Mouse (Mus musculus): Measurements from ENCODE around the gene Mrps27. TPM values are rescaled to one million over a fixed set of nuclear protein-coding genes. Genes with fewer than 3 reads are reported as not detected.

Mrps27 gene
- polyA plus RNA-seq, 1 experiment from 2014 or later: 70.3 TPM

DNA sequence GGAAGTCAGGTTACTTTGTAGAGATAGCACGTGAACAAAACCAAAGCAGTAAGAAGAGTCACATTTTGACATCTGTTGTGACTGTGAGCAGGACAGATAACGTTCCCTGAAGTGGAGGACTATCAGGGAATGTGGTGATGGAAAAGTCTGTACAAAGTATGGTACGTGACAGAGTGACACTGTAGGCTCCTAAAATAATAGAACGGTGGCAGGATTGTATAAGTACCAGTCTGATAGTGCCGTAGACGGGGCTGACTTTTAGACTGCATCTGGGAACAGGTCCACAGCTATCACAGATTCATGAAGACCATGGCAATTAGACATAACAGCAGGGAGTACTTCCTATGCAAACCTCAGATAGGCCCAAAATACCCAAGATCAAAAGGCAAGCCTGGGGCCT lies 3.1 kb upstream of the Mrps27 start:
- WGBS: 96% methylated on average over 6 of the region's 6 CpGs
- Histone ChIP-seq H3K9ac (ENCODE audit: low read depth, low read length) (no peak overlapping the region), H3K4me2 (replicated peaks; ENCODE audit: low read depth, low read length) (no peak overlapping the region), H3K4me3 (ENCODE audit: low read length) (no peak overlapping the region), H3K27ac (ENCODE audit: low read depth, low read length) (no peak overlapping the region), H3K27me3 (ENCODE audit: control insufficient read depth, insufficient read depth, low read length) (no peaks in the 10 kb centered on the region), H3K9me3 (ENCODE audit: control insufficient read depth, low read length) (no peaks in the 10 kb centered on the region), H3K4me1 (ENCODE audit: control insufficient read depth, insufficient read depth, low read length) (peaks cover 12% of the 10 kb centered on the region; the same call in 1 of the 2 replicates), H3K36me3 (ENCODE audit: control insufficient read depth, insufficient read depth, low read length) (peaks cover 49% of the 10 kb centered on the region)
- ATAC-seq (ENCODE audit: low FRiP score, low TSS enrichment): no peak

DNA sequence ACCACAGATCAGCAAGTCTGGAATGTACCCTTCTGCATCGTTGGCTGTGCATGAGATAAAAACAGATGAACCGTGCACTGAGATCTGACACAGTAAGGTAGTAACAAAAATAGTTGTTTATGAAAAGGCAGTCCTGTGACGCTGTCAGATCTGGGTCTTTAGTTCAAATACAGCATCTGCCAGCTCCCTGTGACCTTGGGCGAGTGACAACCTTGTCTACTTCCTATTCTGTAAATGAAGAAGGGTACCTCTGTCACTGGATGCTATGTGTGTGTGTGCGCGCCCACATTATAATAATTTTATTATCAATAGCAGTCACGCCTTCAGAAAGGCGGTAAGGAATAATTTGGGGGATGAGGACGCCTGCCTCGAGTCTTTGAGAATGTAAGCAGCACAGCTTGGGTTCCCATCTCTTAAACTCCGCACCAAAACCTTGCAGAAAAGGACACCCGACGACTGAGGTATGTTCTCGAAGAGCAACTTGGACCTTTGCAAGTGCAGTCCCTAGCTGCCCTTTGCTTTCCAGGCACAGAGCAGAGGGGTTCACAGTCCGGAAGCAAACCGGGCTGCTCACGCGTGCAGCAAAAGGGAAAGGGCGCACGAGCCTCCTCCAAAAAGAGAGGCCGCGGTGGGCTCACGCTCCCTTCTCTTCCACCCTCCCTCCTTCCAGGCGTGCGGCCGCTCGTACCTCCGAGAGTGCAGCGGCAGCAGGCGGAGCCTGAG lies 549 bp upstream of the Mrps27 start:
- 3% methylated on average over 27 of the region's 30 CpGs for WGBS
- peaks cover 12% of the 10 kb centered on the region; the same call in 1 of the 2 replicates for H3K4me1 ChIP-seq (ENCODE audit: control insufficient read depth, insufficient read depth, low read length)
- peaks cover 38% of the 10 kb centered on the region for H3K36me3 ChIP-seq (ENCODE audit: control insufficient read depth, insufficient read depth, low read length)
- peak overlapping the region; percentile 74 for H3K4me2 ChIP-seq (replicated peaks; ENCODE audit: low read depth, low read length)
- no peaks in the 10 kb centered on the region for H3K27me3 ChIP-seq (ENCODE audit: control insufficient read depth, insufficient read depth, low read length)
- peak overlapping the region; percentile 85 for H3K9ac ChIP-seq (ENCODE audit: low read depth, low read length)
- H3K27ac ChIP-seq (ENCODE audit: low read depth, low read length): peak overlapping the region; percentile 81
- no peaks in the 10 kb centered on the region for H3K9me3 ChIP-seq (ENCODE audit: control insufficient read depth, low read length)
- H3K4me3 ChIP-seq (ENCODE audit: low read length): peak overlapping the region; percentile 94
- ATAC-seq (ENCODE audit: low FRiP score, low TSS enrichment): peak; percentile 76; the same call in 1 of the 2 replicates

DNA sequence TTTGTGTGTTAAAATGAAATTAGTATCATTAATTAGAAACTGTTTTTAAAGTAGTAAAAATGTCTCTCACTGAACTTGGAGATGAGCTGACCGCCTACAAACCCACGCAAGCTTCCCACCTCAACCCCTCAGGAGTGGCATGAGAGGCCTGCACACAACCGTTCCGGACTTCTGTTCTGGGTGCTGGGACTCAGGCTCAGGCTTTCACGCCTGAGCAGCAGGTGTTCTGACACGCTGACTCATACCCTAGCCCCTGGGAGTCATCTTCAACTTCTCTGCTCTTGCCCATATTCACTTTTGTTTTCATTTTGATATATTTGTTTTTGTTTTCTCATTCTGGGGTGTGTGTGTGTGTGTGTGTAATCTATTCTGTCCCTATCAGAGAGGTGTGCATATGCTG lies 5.4 kb downstream of the Mrps27 start:
- H3K4me1 ChIP-seq (ENCODE audit: control insufficient read depth, insufficient read depth, low read length): peaks cover 5% of the 10 kb centered on the region
- H3K4me2 ChIP-seq (replicated peaks; ENCODE audit: low read depth, low read length): no peak overlapping the region
- ATAC-seq (ENCODE audit: low FRiP score, low TSS enrichment): no peak
- H3K36me3 ChIP-seq (ENCODE audit: control insufficient read depth, insufficient read depth, low read length): peaks cover 15% of the 10 kb centered on the region; the same call in 1 of the 2 replicates
- no peaks in the 10 kb centered on the region for H3K27me3 ChIP-seq (ENCODE audit: control insufficient read depth, insufficient read depth, low read length)
- no peaks in the 10 kb centered on the region for H3K9me3 ChIP-seq (ENCODE audit: control insufficient read depth, low read length)
- WGBS: 88% methylated on average over 6 of the region's 6 CpGs
- no peak overlapping the region for H3K9ac ChIP-seq (ENCODE audit: low read depth, low read length)
- no peak overlapping the region for H3K27ac ChIP-seq (ENCODE audit: low read depth, low read length)
- H3K4me3 ChIP-seq (ENCODE audit: low read length): no peak overlapping the region

DNA sequence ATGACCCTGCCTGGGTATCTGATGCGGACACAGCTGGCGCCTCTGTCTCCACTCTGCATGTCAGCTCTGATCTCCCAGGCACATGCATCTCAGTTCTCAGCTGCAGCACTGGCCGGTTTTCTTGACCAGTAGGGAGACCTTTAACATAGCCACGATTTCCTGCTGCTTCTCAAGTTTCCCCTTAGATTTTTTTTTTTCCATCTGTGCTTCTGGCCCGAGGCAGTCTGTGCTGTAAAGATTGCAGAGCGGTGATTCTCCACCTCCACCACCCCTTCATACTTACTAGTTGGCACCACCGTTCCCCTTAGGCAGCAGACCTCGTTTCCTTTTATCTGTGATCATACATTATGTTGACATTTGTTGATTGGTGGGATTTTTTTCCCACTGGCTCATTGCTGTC lies 6.6 kb downstream of the Mrps27 start:
- WGBS: 43% methylated on average over 8 of the region's 8 CpGs
- Histone ChIP-seq H3K9me3 (ENCODE audit: control insufficient read depth, low read length) (no peaks in the 10 kb centered on the region), H3K9ac (ENCODE audit: low read depth, low read length) (no peak overlapping the region), H3K4me3 (ENCODE audit: low read length) (no peak overlapping the region), H3K36me3 (ENCODE audit: control insufficient read depth, insufficient read depth, low read length) (peaks cover 17% of the 10 kb centered on the region; the same call in 1 of the 2 replicates), H3K27ac (ENCODE audit: low read depth, low read length) (no peak overlapping the region), H3K4me1 (ENCODE audit: control insufficient read depth, insufficient read depth, low read length) (peaks cover 8% of the 10 kb centered on the region; the same call in 1 of the 2 replicates), H3K4me2 (replicated peaks; ENCODE audit: low read depth, low read length) (no peak overlapping the region), H3K27me3 (ENCODE audit: control insufficient read depth, insufficient read depth, low read length) (no peaks in the 10 kb centered on the region)
- no peak for ATAC-seq (ENCODE audit: low FRiP score, low TSS enrichment)

DNA sequence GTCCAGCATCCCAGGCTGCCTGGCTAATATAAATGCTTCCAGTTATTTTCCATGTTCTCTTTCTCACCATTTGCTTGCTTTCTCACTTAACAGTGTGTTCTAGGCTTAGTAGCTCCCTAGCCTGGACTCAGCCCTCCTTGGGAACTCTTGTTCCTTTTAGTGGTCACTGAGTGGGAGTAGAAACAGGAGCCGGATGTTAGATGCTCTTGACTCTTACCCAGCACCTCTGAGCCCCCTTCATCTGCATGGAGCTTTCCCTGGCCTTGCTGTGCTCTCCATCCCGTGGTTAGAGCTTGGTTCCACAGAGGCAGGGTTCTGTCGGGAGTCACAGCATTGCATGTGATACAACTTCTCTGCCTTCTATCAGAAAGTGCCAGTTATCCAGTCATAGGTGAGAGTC lies 7.0 kb downstream of the Mrps27 start:
- WGBS: 73% methylated on average over 3 of the region's 3 CpGs
- no peak overlapping the region for H3K4me3 ChIP-seq (ENCODE audit: low read length)
- no peak overlapping the region for H3K27ac ChIP-seq (ENCODE audit: low read depth, low read length)
- H3K9me3 ChIP-seq (ENCODE audit: control insufficient read depth, low read length): no peaks in the 10 kb centered on the region
- H3K36me3 ChIP-seq (ENCODE audit: control insufficient read depth, insufficient read depth, low read length): peaks cover 17% of the 10 kb centered on the region; the same call in 1 of the 2 replicates
- no peak for ATAC-seq (ENCODE audit: low FRiP score, low TSS enrichment)
- H3K4me2 ChIP-seq (replicated peaks; ENCODE audit: low read depth, low read length): no peak overlapping the region
- H3K4me1 ChIP-seq (ENCODE audit: control insufficient read depth, insufficient read depth, low read length): peaks cover 8% of the 10 kb centered on the region; the same call in 1 of the 2 replicates
- no peaks in the 10 kb centered on the region for H3K27me3 ChIP-seq (ENCODE audit: control insufficient read depth, insufficient read depth, low read length)
- no peak overlapping the region for H3K9ac ChIP-seq (ENCODE audit: low read depth, low read length)

DNA sequence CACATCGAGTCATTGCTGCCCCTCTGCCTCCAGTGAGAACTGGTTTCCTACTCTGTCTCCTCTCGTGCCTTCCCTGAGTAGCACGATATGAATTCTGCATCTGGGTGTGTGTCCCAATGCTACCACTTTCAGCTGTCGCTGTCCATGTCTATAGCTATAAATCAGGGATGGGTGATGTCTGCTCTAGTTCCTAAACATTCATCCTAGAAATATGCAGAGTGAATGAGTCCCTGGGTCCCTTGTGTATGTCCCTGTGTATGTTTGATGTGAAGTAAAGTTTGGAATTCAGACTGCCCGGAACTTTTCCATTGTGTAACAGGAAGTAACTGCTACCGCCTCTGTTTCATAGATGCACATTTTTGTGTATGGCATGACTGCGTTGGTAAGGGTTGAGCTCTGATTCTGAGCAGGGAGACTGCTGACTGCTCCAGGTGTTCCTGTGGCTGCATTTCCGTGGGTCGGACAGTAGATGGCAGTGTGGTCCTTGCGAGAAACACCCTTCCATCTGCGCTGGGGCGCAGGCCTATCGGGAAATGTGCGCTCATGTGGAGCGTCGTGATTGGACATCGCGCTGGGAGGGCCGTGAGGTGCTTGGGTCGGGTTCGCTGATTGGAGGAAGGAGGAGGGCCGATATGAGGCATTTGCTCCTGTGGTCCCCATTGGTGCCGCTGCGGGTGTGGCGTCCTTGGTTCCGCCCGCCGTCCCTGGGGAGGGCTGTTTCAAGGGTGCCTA lies 8.3 kb downstream of the Mrps27 start:
- Histone ChIP-seq H3K4me2 (replicated peaks; ENCODE audit: low read depth, low read length) (peak overlapping the region; percentile 55), H3K27me3 (ENCODE audit: control insufficient read depth, insufficient read depth, low read length) (no peaks in the 10 kb centered on the region), H3K36me3 (ENCODE audit: control insufficient read depth, insufficient read depth, low read length) (peaks cover 17% of the 10 kb centered on the region; the same call in 1 of the 2 replicates), H3K27ac (ENCODE audit: low read depth, low read length) (peak overlapping the region; percentile 60; the same call in 1 of the 2 replicates), H3K4me1 (ENCODE audit: control insufficient read depth, insufficient read depth, low read length) (peaks cover 8% of the 10 kb centered on the region; the same call in 1 of the 2 replicates), H3K4me3 (ENCODE audit: low read length) (peak overlapping the region; percentile 47), H3K9ac (ENCODE audit: low read depth, low read length) (peak overlapping the region; percentile 50), H3K9me3 (ENCODE audit: control insufficient read depth, low read length) (no peaks in the 10 kb centered on the region)
- 11% methylated on average over 28 of the region's 28 CpGs for WGBS
- ATAC-seq (ENCODE audit: low FRiP score, low TSS enrichment): peak; percentile 100

DNA sequence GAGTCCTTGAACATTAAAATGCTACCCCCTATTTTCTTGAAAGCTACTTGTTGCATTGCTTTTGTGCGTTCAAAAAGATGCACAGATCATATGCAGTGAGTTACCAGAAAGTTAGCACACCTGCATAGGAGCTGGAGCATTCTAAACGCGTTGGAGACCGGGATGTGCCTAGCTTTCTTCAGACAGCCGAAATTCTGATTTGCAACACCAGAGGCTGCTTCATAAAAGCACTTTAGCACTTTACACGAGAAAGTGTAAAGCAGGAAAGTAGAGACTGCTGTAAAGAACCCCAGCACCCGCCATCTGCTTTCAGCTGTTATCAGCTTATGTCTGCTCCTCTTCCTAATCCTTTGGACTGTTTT lies 8.9 kb downstream of the Mrps27 start:
- peak; percentile 16; the same call in 1 of the 2 replicates for ATAC-seq (ENCODE audit: low FRiP score, low TSS enrichment)
- H3K4me1 ChIP-seq (ENCODE audit: control insufficient read depth, insufficient read depth, low read length): peaks cover 8% of the 10 kb centered on the region; the same call in 1 of the 2 replicates
- peaks cover 17% of the 10 kb centered on the region; the same call in 1 of the 2 replicates for H3K36me3 ChIP-seq (ENCODE audit: control insufficient read depth, insufficient read depth, low read length)
- no peaks in the 10 kb centered on the region for H3K9me3 ChIP-seq (ENCODE audit: control insufficient read depth, low read length)
- no peaks in the 10 kb centered on the region for H3K27me3 ChIP-seq (ENCODE audit: control insufficient read depth, insufficient read depth, low read length)
- peak overlapping the region; percentile 55 for H3K4me2 ChIP-seq (replicated peaks; ENCODE audit: low read depth, low read length)
- 13% methylated on average over 7 of the region's 7 CpGs for WGBS
- H3K9ac ChIP-seq (ENCODE audit: low read depth, low read length): peak overlapping the region; percentile 50; the same call in 1 of the 2 replicates
- peak overlapping the region; percentile 60; the same call in 1 of the 2 replicates for H3K27ac ChIP-seq (ENCODE audit: low read depth, low read length)
- H3K4me3 ChIP-seq (ENCODE audit: low read length): peak overlapping the region; percentile 47

DNA sequence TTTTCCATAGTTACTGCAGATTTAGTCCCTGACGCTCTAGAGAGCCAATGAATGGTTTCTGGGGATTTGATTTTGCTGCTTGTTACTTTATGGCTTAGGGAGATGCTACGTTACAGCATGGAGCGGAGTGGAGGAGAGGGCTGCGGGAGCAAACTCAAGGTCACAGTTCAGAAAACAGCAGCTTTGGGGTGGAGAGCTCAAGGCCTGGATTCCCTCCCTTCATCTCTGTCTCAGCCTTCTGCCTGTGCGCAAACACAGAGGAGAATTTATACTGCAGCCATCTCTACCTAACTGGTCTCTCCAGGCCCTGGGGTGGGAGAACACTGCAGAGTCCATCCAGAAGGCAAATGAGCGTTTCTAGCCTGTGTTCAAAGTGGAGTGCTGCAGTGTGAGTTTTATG lies 10.5 kb downstream of the Mrps27 start:
- H3K4me1 ChIP-seq (ENCODE audit: control insufficient read depth, insufficient read depth, low read length): peaks cover 8% of the 10 kb centered on the region; the same call in 1 of the 2 replicates
- no peaks in the 10 kb centered on the region for H3K27me3 ChIP-seq (ENCODE audit: control insufficient read depth, insufficient read depth, low read length)
- ATAC-seq (ENCODE audit: low FRiP score, low TSS enrichment): no peak
- H3K27ac ChIP-seq (ENCODE audit: low read depth, low read length): no peak overlapping the region
- H3K36me3 ChIP-seq (ENCODE audit: control insufficient read depth, insufficient read depth, low read length): peaks cover 21% of the 10 kb centered on the region; the same call in 1 of the 2 replicates
- H3K4me3 ChIP-seq (ENCODE audit: low read length): no peak overlapping the region
- WGBS: 56% methylated on average over 6 of the region's 6 CpGs
- 0 out of 2 replicates have a peak overlapping the region, but pooled peaks have one; percentile 4 for H3K9ac ChIP-seq (ENCODE audit: low read depth, low read length)
- no peaks in the 10 kb centered on the region for H3K9me3 ChIP-seq (ENCODE audit: control insufficient read depth, low read length)
- H3K4me2 ChIP-seq (replicated peaks; ENCODE audit: low read depth, low read length): no peak overlapping the region

Data from kidney, embryonic 14.5 days (tissue).